Mouse (Mus musculus): ENCODE results near the gene Sh3kbp1.

The Sh3kbp1 gene

GRCm38 (mm10) chrX:159915125-159915524 lies 288.1 kb downstream of the Sh3kbp1 start:
- in situ Hi-C loops (cut with MboI): no loop called here

- in situ Hi-C loops (cut with MboI): no loop called here
Observed at GRCm38 (mm10) chrX:159924759-159925158, 297.7 kb downstream of the Sh3kbp1 start.

- in situ Hi-C loops (cut with MboI): no loop called here
Observed at GRCm38 (mm10) chrX:159928165-159928564, 301.1 kb downstream of the Sh3kbp1 start.

- in situ Hi-C loops (cut with MboI): no loop called here
Observed at GRCm38 (mm10) chrX:159928834-159929233, 301.8 kb downstream of the Sh3kbp1 start.

- in situ Hi-C loops (cut with MboI): no loop called here
Observed at GRCm38 (mm10) chrX:159932027-159932426, 305.0 kb downstream of the Sh3kbp1 start.

GRCm38 (mm10) chrX:159942569-159942968 lies 315.5 kb downstream of the Sh3kbp1 start:
- in situ Hi-C loops (cut with MboI): no loop called here

GRCm38 (mm10) chrX:159943586-159943985 lies 316.5 kb downstream of the Sh3kbp1 start:
- in situ Hi-C loops (cut with MboI): no loop called here

- in situ Hi-C loops (cut with MboI): no loop called here
Observed at GRCm38 (mm10) chrX:159953546-159954429, 326.7 kb downstream of the Sh3kbp1 start.

- in situ Hi-C loops (cut with MboI): no loop called here
Observed at GRCm38 (mm10) chrX:159954430-159954779, 327.3 kb downstream of the Sh3kbp1 start.

GRCm38 (mm10) chrX:159955433-159955832 lies 328.4 kb downstream of the Sh3kbp1 start:
- in situ Hi-C loops (cut with MboI): no loop called here

- in situ Hi-C loops (cut with MboI): no loop called here
Observed at GRCm38 (mm10) chrX:159961385-159961784, 334.3 kb downstream of the Sh3kbp1 start.

GRCm38 (mm10) chrX:159963273-159963672 lies 336.2 kb downstream of the Sh3kbp1 start:
- in situ Hi-C loops (cut with MboI): no loop called here

GRCm38 (mm10) chrX:159963925-159964324 lies 336.9 kb downstream of the Sh3kbp1 start:
- in situ Hi-C loops (cut with MboI): no loop called here

- in situ Hi-C loops (cut with MboI): no loop called here
Observed at GRCm38 (mm10) chrX:159969025-159969424, 342.0 kb downstream of the Sh3kbp1 start.

GRCm38 (mm10) chrX:159971091-159971779 lies 344.2 kb downstream of the Sh3kbp1 start:
- in situ Hi-C loops (cut with MboI): no loop called here

- in situ Hi-C loops (cut with MboI): no loop called here
Observed at GRCm38 (mm10) chrX:159973730-159974129, 346.7 kb downstream of the Sh3kbp1 start.

- in situ Hi-C loops (cut with MboI): loop anchor here (25.0 kb wide), 1 partner anchor 136 kb away; no protein-coding TSS in a partner anchor
Observed at GRCm38 (mm10) chrX:159976243-159976642, 349.2 kb downstream of the Sh3kbp1 start.

GRCm38 (mm10) chrX:159988002-159988960 lies 361.2 kb downstream of the Sh3kbp1 start, which contains the start of gene Map3k15:
Gene Map3k15 (plus strand): TSS chrX:159988433.
- in situ Hi-C loops (cut with MboI): loop anchor here (25.0 kb wide), 1 partner anchor 124 kb away; no protein-coding TSS in a partner anchor

GRCm38 (mm10) chrX:159995808-159996207 lies 368.7 kb downstream of the Sh3kbp1 start:
- in situ Hi-C loops (cut with MboI): loop anchor here (25.0 kb wide), 1 partner anchor 116 kb away; no protein-coding TSS in a partner anchor
